Mouse (Mus musculus): ENCODE results near the gene Myzap. TPM values are rescaled to one million over a fixed set of nuclear protein-coding genes. Genes with fewer than 3 reads are reported as not detected.
A peak's percentile ranks its signal among the peaks of the same experiment; 100 is the strongest.

The Myzap gene
- polyA plus RNA-seq, 1 experiment, result 1.3 TPM

GRCm38 (mm10) chr9:71566763-71567162, 25.4 kb downstream of the Myzap start:
- Histone ChIP-seq H3K4me3 (ENCODE audit: insufficient read depth, low read length) (no peak overlapping the region), H3K4me1 (ENCODE audit: control insufficient read depth, insufficient read depth, low read length) (peaks cover 2% of the 10 kb centered on the region; the same call in 1 of the 2 replicates), H3K27ac (ENCODE audit: insufficient read depth, low read length) (no peak overlapping the region; the same call in 1 of the 2 replicates)
- no peak for TF ChIP-seq POLR2A (IDR thresholded peaks at IDR 0.05; ENCODE audit: extremely low read depth, insufficient read depth, low read length)
- TF ChIP-seq CTCF (IDR thresholded peaks at IDR 0.05; ENCODE audit: extremely low read depth, insufficient read depth, low read length), result no peak

GRCm38 (mm10) chr9:71557737-71558136, 34.4 kb downstream of the Myzap start:
- TF ChIP-seq POLR2A (IDR thresholded peaks at IDR 0.05; ENCODE audit: extremely low read depth, insufficient read depth, low read length) (no peak), CTCF (IDR thresholded peaks at IDR 0.05; ENCODE audit: extremely low read depth, insufficient read depth, low read length) (no peak)
- Histone ChIP-seq H3K4me3 (ENCODE audit: insufficient read depth, low read length) (no peak overlapping the region), H3K4me1 (ENCODE audit: control insufficient read depth, insufficient read depth, low read length) (no peaks in the 10 kb centered on the region), H3K27ac (ENCODE audit: insufficient read depth, low read length) (no peak overlapping the region)

- Histone ChIP-seq H3K27ac (ENCODE audit: insufficient read depth, low read length) (no peak overlapping the region), H3K4me1 (ENCODE audit: control insufficient read depth, insufficient read depth, low read length) (no peaks in the 10 kb centered on the region), H3K4me3 (ENCODE audit: insufficient read depth, low read length) (no peak overlapping the region)
- no peak for TF ChIP-seq CTCF (IDR thresholded peaks at IDR 0.05; ENCODE audit: extremely low read depth, insufficient read depth, low read length)
- no peak for TF ChIP-seq POLR2A (IDR thresholded peaks at IDR 0.05; ENCODE audit: extremely low read depth, insufficient read depth, low read length)
These were observed 38.2 kb downstream of the Myzap start for GRCm38 (mm10) chr9:71554001-71554400.

- TF ChIP-seq CTCF (IDR thresholded peaks at IDR 0.05; ENCODE audit: extremely low read depth, insufficient read depth, low read length), result no peak
- Histone ChIP-seq H3K4me3 (ENCODE audit: insufficient read depth, low read length) (no peak overlapping the region), H3K4me1 (ENCODE audit: control insufficient read depth, insufficient read depth, low read length) (no peaks in the 10 kb centered on the region), H3K27ac (ENCODE audit: insufficient read depth, low read length) (no peak overlapping the region)
These were observed 42.0 kb downstream of the Myzap start for GRCm38 (mm10) chr9:71550176-71550575.

GRCm38 (mm10) chr9:71547704-71548275, 44.4 kb downstream of the Myzap start:
- H3K4me3 ChIP-seq (ENCODE audit: insufficient read depth, low read length), result no peak overlapping the region
- no peaks in the 10 kb centered on the region for H3K4me1 ChIP-seq (ENCODE audit: control insufficient read depth, insufficient read depth, low read length)
- no peak overlapping the region for H3K27ac ChIP-seq (ENCODE audit: insufficient read depth, low read length)
- TF ChIP-seq CTCF (IDR thresholded peaks at IDR 0.05; ENCODE audit: extremely low read depth, insufficient read depth, low read length), result no peak
- TF ChIP-seq POLR2A (IDR thresholded peaks at IDR 0.05; ENCODE audit: extremely low read depth, insufficient read depth, low read length), result no peak

- no peak overlapping the region for H3K4me3 ChIP-seq (ENCODE audit: insufficient read depth, low read length)
- no peak overlapping the region for H3K27ac ChIP-seq (ENCODE audit: insufficient read depth, low read length)
- no peak for TF ChIP-seq POLR2A (IDR thresholded peaks at IDR 0.05; ENCODE audit: extremely low read depth, insufficient read depth, low read length)
- no peak for TF ChIP-seq CTCF (IDR thresholded peaks at IDR 0.05; ENCODE audit: extremely low read depth, insufficient read depth, low read length)
- no peaks in the 10 kb centered on the region for H3K4me1 ChIP-seq (ENCODE audit: control insufficient read depth, insufficient read depth, low read length)
These were observed 47.3 kb downstream of the Myzap start for GRCm38 (mm10) chr9:71544831-71545230.

GRCm38 (mm10) chr9:71543443-71544222, 48.5 kb downstream of the Myzap start:
- Histone ChIP-seq H3K4me1 (ENCODE audit: control insufficient read depth, insufficient read depth, low read length) (no peaks in the 10 kb centered on the region), H3K27ac (ENCODE audit: insufficient read depth, low read length) (no peak overlapping the region), H3K4me3 (ENCODE audit: insufficient read depth, low read length) (no peak overlapping the region)
- TF ChIP-seq POLR2A (IDR thresholded peaks at IDR 0.05; ENCODE audit: extremely low read depth, insufficient read depth, low read length), result no peak
- peak; percentile 76 for TF ChIP-seq CTCF (IDR thresholded peaks at IDR 0.05; ENCODE audit: extremely low read depth, insufficient read depth, low read length)

- H3K4me1 ChIP-seq (ENCODE audit: control insufficient read depth, insufficient read depth, low read length), result no peaks in the 10 kb centered on the region
- no peak for TF ChIP-seq POLR2A (IDR thresholded peaks at IDR 0.05; ENCODE audit: extremely low read depth, insufficient read depth, low read length)
- TF ChIP-seq CTCF (IDR thresholded peaks at IDR 0.05; ENCODE audit: extremely low read depth, insufficient read depth, low read length), result no peak
These were observed 49.9 kb downstream of the Myzap start for GRCm38 (mm10) chr9:71542292-71542691.

GRCm38 (mm10) chr9:71540739-71541138, 51.4 kb downstream of the Myzap start:
- TF ChIP-seq POLR2A (IDR thresholded peaks at IDR 0.05; ENCODE audit: extremely low read depth, insufficient read depth, low read length) (no peak), CTCF (IDR thresholded peaks at IDR 0.05; ENCODE audit: extremely low read depth, insufficient read depth, low read length) (no peak)
- no peak overlapping the region for H3K4me3 ChIP-seq (ENCODE audit: insufficient read depth, low read length)
- H3K4me1 ChIP-seq (ENCODE audit: control insufficient read depth, insufficient read depth, low read length), result no peaks in the 10 kb centered on the region
- H3K27ac ChIP-seq (ENCODE audit: insufficient read depth, low read length), result no peak overlapping the region

More at GRCm38 (mm10) chr9:71542292-71542691, 49.9 kb downstream of the Myzap start:
- Histone ChIP-seq H3K4me3 (ENCODE audit: insufficient read depth, low read length) (no peak overlapping the region), H3K27ac (ENCODE audit: insufficient read depth, low read length) (no peak overlapping the region)

- Histone ChIP-seq H3K4me3 (ENCODE audit: insufficient read depth, low read length) (no peak overlapping the region), H3K27ac (ENCODE audit: insufficient read depth, low read length) (no peak overlapping the region), H3K4me1 (ENCODE audit: control insufficient read depth, insufficient read depth, low read length) (no peaks in the 10 kb centered on the region; the same call in 1 of the 2 replicates)
- TF ChIP-seq POLR2A (IDR thresholded peaks at IDR 0.05; ENCODE audit: extremely low read depth, insufficient read depth, low read length), result no peak
- TF ChIP-seq CTCF (IDR thresholded peaks at IDR 0.05; ENCODE audit: extremely low read depth, insufficient read depth, low read length), result no peak
These were observed 56.4 kb downstream of the Myzap start for GRCm38 (mm10) chr9:71535730-71536129.

All from cortical plate, adult 2 months (tissue).